Mouse (Mus musculus): Measurements from ENCODE around the gene Frmd4b.
A peak's percentile ranks its signal among the peaks of the same experiment; 100 is the strongest.

Gene Frmd4b

DNA sequence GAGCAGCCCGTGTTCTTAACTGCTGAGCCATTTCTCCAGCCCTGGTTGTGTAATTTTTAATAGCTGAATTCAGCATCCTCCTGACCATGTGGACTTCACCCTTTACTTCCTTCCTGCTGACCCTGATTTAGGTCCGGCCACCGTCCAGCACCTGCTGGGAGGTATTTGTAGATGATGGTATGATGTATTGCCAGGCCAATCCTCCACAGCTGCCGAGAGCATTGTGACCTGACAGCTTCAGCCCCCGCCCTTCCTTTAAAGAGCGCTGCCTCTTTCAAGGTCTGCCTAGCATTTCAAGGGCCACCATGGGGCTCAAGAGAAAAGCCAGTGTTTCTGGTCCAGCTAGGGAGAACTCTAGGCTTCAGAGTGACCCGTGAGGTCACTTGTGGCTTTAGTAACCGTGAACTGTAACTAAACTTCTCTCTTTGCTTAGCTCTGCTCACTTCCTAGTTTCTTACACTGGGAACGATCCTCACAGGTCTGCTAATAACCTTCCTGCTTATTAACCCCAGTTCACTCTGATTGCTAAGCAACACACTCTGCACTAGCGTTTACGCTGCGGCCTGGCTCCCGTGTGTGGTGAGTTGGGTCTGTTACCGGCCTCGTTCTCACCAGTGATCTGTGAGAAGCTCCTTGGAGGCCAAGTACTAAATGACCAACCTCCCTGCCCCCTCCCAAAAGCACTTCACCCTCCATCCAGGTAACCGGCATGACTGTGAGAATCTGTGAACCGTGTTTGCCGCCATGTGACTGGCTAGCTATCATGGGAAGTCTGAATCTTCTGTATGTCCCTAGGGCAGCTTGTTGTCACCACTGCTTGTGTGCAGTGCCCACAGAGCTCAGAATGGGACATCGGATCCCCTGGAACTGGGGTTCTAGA is 138.1 kb downstream of the Frmd4b start:
- DNase-seq (ENCODE audit: low spot score in 2 of 2): no peak

DNA sequence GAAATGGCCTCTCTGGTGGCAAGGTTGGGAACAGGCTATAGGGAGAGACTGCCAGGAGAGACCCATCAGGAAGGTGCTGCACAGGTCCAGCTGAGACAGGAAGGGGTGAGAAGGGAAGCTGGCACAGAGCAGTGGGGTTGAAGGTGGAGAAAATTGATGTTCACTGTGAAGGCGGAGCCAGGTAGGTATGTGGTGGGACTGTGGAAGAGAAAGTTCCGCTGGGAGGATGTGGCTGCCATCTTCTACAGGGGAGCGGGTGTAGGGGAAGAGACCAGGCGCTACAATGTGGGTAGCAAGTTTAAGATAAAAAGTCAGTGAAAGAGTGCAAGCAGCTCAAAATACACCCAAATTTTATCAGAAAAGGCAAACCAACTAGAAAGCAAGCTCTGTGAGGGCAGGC is 143.7 kb downstream of the Frmd4b start:
- no peak for DNase-seq (ENCODE audit: low spot score in 2 of 2)

DNA sequence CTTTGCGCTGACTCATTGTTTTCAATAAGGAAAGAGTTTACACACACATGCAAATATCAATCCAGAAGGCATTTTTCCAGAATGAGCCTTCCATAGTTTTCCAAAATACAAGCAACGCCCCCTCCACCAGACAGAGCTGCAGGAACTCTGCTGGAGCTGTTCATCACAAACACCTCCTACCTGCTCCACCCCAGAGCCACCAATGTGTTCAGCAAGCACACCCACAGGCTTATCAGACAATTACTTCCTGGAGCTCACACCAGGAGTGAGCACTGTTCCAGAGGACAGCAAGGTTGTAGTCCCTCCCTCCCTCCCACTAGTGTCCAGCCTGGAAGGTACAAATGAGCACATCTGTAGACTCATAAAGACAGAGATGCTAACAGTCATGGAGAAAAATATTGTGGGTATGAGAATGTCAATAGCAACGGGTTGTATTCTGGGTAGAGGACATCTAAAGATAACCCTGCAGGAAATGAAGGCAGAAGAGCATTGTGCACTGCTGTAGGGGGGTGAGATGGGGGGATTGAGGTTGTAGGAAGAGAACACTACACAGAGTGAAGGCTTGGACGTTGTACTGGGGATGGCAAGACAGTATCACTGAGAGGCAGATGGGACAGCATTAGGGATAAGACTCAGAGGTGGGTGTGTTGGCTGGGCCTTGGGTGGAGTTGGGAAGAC is 144.3 kb downstream of the Frmd4b start:
- no peak for DNase-seq (ENCODE audit: low spot score in 2 of 2)

DNA sequence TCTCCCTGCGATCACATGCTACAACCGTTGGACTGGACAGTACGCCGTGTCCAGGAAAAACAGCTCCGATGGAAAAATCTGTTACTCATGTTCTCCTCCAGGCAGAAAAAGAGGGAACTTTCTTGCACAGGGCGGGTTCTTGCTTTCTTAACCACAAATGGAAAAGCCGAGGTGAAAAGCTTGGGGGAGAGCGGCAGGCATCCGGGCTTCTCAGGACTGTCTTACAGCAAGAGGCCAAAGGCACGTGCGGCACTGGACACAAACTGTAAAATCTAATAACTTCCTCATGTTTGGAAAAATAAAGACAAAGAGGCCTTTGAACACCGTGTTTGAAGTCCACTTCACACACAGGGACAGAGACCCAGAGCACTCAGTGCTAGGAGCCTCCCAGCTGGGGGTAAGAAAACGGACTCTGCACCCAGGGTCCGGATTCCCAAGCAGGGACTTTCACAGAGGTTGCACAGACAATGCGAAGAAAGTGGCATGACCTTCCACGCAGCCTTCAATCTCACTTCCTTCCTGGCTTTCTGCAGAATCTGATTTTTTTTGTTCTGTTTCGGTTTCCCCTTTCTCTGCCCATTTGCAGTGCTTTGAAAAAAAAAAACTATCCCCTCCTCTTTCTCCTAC is 153.3 kb downstream of the Frmd4b start:
- DNase-seq (ENCODE audit: low spot score in 2 of 2): no peak

DNA sequence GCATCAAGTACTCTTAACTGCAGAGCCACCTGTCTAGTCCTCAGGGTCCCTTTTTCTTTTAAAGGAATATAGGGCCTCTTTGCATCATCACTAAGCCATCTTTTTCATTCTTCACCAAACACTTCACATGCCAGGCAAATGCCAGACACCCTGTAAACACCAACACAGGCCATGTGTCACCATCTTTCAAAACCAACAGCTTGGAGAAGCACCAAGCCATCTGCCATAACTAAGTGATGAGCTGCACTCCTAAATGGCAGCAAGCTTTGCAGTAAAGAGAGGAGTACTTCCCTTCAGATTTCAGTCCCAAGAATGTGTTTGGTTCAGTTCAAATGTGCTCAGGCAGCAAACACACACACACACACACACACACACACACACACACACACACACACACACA is 154.9 kb downstream of the Frmd4b start:
- no peak for DNase-seq (ENCODE audit: low spot score in 2 of 2)

DNA sequence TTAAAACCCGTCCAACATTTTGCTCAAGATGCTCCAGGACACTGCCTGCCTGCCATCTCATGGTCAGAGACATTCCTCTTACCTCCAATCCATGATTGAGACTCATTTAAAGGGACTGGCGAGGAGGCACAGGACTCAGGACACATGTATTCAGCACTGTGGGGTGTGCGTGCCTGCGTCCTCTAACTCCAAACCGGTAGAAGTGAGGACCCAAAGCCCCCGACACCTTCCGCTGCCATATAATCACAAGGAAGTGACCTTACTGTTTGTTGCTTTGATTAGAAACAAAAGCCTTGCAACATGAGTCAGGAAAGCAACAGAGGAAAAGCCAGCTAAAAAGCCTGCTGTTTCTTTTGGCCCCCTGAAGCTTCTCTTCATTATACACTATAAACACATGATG is 158.2 kb downstream of the Frmd4b start:
- DNase-seq (ENCODE audit: low spot score in 2 of 2): no peak

DNA sequence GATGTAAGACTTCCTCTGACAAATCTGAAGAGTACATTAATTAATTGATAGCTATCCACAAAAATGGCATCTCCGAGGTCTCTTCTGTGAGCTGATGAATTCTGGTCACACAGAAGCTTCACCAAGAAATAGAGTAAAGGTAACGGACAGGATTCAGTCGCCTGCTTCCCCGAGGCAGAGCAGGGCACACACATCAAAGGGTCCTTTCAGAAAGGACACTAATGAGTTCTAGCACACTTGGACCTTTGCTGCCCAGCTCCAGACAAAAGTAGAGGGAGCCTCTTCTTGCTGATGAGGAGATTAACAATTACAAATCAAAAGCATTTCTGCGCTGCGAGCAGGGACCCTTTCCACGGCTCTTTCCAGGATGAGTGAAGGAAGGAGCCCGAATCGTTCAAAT is 159.0 kb downstream of the Frmd4b start:
- DNase-seq (ENCODE audit: low spot score in 2 of 2): no peak

DNA sequence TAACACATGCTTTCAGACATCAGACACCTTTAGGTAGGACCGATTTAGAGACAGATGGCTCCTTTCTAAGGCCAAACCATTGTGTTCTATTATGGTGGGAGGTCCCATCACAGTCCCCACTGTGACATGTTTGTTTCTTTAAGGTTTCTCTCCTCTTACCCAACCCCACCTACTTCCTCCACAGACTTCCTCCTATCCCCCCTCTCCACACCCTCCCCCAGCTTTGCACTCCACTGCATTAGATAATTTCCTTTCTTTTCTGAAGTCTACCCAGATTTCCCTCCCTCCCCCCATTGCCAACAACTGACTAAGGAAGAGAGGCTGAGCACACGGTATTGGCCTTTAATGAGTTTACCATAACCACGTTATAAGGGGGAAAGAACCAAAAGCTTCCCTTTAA is 159.4 kb downstream of the Frmd4b start:
- DNase-seq (ENCODE audit: low spot score in 2 of 2): no peak

DNA sequence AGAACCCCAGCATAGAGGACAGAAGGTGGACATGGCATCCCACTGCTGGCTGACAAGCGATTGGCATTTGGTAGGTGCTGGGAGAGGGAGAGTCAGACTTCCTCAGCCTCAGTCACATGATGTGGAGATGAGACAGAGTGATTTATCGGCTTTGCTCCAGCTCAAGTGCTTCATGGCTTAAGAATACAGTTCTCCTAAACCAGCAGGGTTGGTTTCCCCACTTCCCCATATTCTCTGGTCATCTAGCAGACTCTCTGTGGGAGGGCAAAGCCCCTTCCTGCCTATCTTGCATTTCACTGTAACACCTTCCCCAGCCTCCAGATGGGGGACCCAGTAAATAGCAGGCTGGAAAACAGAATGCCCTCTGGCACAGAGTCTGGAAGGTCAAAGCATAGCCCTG is 160.1 kb downstream of the Frmd4b start:
- DNase-seq (ENCODE audit: low spot score in 2 of 2): no peak

DNA sequence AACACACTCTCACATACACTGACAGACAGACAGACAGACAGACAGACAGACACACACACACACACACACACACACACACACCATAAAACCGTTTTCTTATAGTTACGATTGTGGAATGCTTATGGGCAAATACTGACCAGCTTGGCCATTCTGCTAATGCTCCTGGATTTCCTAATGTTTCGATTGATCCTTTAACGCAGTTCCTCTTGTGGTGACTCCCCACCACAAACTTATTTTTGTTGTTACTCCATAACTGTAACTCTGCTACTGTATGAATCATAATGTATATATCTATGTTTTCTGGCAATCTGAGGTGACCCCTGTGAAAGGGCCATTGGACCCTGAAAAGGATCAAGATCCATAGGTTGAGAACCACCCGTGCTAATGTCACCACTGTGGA is 165.1 kb downstream of the Frmd4b start:
- DNase-seq (ENCODE audit: low spot score in 2 of 2): no peak

DNA sequence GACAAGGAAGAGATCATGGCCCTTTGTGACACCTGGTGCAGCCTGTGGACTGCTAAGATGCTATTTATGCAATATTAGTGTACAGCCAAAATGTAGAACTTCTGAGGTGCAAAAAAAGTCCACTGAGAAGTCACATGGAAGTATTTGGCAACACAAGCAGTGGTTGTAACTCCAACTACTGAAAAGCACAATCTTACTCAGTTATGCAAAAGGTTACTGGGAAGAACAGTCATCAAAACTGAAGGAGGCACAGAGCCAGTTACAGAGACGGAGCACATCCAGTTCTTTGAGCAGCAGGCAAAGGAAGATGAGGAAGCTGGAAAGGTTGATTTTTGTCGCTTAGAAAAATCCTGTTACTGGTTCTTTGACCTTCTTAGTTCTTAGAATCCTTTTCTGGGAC is 167.5 kb downstream of the Frmd4b start:
- DNase-seq (ENCODE audit: low spot score in 2 of 2): no peak

DNA sequence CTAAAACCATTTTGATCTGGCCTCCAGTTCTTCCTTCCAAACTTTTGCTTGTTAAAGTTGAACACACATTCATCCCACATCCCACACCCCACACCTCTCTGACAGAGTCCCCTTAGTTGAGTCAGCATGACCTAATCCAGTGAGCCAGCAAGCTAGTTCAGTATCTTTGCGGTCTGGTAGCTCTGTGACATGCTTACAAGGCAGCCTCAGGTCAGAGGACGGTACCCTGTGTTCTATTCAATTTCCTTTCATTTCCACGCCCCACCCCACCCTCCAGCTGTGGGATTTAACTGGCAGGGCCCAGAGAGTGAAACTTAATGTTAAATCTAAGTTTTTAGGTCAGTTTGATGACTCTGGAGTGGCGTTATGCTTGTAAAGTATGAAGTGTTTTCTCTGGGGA is 170.3 kb downstream of the Frmd4b start:
- no peak for DNase-seq (ENCODE audit: low spot score in 2 of 2)

DNA sequence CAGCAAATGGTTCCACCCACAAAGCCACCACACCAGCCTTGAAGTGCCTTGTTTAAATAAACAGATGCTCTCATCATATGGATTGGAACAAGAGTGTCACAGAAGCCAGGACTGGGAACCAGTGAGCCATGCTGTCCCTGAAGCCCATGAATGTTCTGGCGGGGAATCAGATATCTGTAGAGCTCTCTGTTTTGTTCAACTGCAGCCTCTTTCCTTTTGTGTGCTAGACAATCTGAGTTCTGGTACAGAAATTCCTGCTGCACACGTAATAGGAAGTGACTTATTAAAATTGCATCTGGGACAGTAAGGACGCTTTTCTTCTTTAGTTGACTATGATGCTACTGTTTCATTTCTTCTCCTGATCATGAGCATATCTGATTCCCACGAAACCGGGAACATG is 173.2 kb downstream of the Frmd4b start:
- DNase-seq (ENCODE audit: low spot score in 2 of 2): no peak

DNA sequence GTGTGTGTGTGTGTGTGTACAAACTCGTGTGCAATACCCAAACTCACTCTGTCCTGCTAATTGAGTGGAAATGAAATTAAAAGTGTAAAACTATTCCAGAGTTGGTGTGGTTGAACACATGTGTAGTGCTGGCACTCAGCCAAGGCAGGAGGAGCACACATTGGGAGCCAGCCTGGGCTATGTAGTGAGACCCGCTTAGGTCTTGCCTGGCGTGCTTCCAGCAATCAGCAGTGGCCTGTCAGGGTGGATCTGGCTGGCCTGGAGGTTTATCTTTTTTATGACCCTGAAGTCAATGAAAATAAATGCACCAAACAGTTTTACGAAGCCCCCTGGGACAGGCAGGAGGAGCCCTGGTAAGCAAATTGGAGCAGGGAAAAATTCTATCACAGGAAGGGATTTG is 173.8 kb downstream of the Frmd4b start:
- DNase-seq (ENCODE audit: low spot score in 2 of 2): no peak

DNA sequence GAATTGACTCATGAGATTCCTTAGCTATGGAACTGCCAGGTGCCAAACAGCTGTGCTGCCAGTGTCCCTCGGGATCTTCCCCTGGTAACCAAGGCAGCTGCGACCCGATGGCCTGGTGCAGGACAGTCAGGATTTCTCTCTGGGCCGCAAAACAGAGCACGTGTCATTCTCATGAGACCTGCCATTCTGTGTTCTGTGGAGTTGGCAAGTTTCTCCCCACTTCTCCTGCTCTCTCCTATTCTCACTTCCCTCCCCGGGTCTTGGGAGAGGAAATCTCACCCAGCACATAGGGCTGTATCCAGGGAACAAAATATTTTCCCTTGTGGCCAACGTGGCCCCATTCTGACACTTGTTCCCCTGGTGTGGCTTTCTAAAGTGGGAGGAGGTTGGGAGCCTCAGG is 176.0 kb downstream of the Frmd4b start:
- no peak for DNase-seq (ENCODE audit: low spot score in 2 of 2)

DNA sequence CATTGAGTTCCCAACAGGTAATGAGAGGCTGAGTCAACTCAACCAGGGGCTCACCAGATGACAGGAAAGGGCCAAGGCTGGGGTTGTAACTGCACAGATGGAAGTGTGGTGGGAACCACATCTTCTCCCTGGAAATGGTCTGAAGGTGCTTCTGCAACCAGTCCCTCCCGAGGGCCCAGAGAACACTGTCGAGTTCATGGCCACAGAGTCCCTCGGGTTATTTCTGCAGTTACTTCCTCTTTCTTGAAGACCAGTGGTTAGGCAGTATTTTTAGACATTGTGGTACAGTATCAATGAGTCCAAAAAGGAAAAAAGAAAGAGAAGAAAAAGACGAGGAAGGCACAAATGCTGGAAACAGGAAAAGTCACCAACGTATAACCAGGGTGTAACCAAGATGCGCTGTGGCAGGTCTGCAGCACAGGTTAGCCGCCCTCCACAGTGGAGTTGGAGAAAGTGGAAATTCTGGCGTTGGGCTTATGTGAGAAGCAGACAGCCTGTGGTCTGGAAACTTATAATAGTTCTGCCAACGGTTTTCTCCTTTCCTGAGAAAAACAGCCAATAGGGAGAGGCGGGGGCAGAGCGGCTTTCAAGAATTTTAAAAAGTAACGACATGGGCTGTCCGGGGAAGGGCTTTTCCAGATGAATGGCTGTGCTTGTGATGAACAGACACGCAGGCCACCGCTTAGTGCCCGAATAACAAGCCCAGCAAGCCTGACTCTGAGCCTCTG is 178.3 kb downstream of the Frmd4b start:
- no peak for DNase-seq (ENCODE audit: low spot score in 2 of 2)

DNA sequence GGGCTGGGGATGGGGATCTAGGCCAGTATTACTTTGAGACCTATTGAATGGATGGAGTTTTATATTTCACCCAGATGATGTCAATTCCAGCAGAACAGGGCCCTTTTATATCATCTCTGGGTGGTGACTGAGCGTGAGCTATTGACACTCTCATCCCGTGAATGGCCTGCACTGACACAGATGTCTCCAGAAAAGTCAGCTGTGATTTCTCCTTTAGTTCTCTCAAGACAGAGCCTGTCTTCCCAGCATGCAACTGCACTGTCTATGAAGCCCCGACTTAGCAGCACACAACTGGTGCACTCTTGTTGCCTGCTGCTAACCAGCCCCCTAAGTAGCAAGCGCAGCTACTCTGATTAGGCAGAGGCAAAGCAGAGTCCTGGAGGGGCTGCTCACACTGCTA is 182.6 kb downstream of the Frmd4b start:
- no peak for DNase-seq (ENCODE audit: low spot score in 2 of 2)

DNA sequence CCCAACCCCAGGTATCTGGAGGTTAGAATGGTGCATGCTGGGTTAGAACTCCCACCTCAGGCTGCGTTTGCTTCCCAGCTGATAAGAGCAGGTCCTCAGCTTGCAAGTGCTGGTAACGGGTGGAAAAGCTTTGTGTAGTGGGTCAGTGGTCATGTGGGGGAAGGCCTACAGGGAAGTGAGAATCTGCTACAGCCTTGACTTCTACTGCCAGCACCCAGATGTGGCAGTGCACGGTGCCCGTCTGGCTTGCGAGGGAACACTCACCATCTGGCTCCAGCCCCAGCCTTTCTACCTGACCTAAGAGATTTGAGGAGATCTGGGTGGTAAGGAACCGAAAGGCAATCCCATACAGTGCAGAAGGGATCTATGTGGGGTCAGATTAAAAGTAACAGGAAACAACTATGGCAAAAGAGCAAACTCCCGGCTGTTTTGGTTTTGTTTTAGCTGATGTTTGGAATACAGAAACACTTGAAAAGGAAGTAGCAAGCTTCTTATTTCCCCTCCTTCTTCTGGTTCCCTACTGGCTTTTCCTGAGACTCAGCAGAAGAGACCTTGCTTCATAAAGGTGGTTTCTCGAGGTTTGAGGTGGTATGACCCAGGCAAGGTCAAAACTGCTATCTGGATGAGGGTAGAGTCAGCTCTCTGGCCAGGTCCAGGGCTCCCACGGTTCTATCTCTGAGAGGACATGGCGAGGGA is 185.9 kb downstream of the Frmd4b start:
- no peak for DNase-seq (ENCODE audit: low spot score in 2 of 2)

DNA sequence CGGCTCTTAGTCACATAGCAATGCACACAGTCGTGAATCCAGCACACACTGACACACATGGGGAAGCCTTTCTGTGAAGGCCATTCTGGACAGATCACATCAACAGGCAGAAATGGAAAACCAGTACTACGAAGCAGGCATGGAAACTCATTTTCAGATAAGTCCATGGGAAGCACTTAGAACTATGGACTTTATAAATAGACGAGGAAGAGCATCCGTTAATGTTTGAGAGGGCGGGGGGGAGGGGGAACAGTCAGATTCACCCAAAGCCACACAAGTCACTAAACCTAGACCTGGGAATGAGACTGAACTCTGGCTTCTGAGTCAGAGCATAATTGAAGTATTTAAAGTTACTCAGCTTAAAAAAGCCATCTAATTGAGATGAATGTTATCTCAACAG is 186.8 kb downstream of the Frmd4b start:
- DNase-seq (ENCODE audit: low spot score in 2 of 2): no peak

DNA sequence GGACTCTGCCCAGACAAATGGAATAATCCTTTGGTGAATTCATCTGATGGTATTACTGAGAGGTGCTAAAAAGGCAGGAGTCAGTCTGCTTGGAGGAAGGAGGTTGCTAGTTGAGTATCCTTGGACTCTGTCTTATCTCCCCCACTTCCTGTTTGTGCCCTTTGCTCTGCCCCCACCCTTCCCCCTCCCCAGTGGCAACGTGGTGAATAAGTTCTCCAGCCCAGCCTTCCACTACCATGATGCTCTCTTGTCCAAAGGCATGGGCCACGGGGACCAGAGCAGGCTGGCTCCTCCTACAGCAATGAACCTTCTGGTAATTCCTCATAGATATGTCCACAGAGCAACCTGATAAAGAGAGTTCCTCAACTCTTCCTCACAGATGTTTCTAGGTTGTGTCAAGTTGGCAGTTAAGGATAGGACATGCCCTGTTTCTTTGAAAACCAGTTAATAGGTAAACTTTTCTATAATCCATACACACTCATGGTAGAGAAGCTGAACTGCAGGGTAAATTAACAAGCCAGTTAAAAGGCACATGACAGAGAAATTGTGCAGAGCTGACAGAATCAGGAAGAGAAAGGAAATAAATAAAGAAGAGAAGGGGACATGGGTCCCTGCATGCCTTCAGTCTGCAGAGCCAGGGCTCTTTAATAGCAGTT is 187.5 kb downstream of the Frmd4b start:
- no peak for DNase-seq (ENCODE audit: low spot score in 2 of 2)

DNA sequence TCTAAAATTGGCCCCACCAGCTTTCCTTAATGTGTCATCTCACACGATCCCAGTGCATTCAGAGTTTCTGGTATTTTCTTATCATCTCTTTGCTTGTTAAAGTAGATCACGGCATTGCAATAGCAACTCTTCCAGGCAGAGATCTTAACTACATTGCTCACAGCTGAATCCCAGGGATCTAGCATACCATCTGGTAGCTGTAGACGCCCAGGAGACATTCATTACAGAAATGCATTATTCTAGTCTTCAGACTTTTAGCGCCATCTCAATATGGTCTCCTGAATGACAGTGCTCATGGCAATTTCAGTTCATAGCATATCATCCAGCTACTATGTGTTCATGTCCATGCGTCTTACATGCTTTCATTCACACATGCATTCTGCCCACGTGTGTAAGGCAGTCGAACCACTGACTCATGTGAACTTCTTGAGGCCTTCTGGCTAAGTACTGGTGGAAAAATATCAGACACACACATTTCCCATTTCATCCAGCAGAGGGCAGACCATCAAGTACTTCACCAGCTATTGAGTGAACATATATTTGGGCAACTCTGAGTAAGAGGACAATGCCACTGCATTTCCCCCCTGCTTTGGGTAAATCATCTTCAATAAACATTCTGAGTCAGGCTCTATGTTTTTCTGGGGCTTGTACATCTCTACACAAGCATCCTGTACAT is 197.4 kb downstream of the Frmd4b start:
- DNase-seq (ENCODE audit: low spot score in 2 of 2): peak; percentile 52 to 73
